Mouse (Mus musculus): Measurements from ENCODE around the gene Tmem253.

DNA sequence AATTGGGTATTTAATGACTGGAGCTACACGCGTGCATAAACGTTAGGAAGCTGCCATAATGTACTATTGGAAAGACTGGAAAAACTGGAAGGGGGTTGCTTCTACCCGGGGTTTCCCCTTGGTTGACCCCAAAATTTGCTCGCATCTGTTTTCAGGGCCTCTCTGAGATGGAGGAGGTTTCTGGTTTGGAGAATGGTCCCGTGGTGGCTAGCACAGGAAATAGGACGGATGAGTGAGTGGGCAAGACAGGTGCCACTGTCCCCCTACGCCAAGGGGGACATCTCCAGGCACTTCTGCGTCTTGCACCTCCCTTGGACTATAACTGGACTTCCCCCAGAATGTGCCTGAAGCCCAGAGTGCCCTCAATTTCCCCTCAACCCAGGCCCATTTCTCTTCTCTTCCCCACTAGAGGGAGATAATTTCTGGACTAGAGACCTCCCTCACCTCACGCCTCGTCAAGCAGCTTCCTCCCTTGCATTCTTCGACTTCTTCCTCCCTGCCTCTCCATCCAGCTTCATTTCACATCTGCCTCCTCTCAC, 3.7 kb downstream of the Tmem253 start:
- TF ChIP-seq POLR2A (IDR thresholded peaks at IDR 0.05; ENCODE audit: insufficient read depth, low read length) (no peak), CTCF (IDR thresholded peaks at IDR 0.05; ENCODE audit: low read depth, low read length) (no peak), EP300 (IDR thresholded peaks at IDR 0.05; ENCODE audit: insufficient read depth, low read depth, low read length) (no peak)
